Mouse (Mus musculus) liver, postnatal 0 days (tissue): ENCODE measurements around the gene Degs2.

Experiments used
- CTCF ChIP-seq: sonication (generic); IDR thresholded peaks from 2 replicates; pipeline ENCODE4 v1.5.1; 2016; ENCODE audit warnings: antibody characterized with exemption, low read depth
- EP300 ChIP-seq: IDR thresholded peaks from 2 replicates; pipeline ENCODE4 v1.6.1; 2016; ENCODE audit warnings: antibody characterized with exemption, low read depth, mild to moderate bottlenecking

DNA sequence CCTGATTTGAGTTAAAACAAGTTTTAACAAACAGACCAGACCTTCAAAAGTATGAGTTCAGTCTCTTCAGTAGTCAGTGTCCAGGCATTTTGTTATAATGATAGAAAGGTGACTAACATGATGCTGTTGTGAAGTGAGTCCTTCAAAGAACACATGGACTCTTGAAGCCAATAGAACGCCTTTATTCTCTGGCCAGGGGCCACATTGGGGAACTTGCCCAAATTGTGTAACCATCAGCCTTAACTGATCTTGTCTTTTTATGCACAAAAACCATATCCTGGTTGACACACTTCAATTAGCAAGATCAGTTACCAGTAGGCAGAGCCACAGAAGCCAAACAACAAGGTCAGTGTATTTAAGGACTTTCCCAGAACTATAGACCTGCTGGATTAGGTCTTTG lies 72.6 kb downstream of the Degs2 start:
- TF ChIP-seq CTCF (no peak), EP300 (no peak)
